13 mouse cellular contexts compared by ENCODE assay signal in genomic region chr13:21454133-21454532, GRCm38 (mm10). TPM values are rescaled to one million over a fixed set of nuclear protein-coding genes. Genes with fewer than 3 reads are reported as not detected.
DNase-seq lines count a peak whose midpoint lies in the region; ATAC-seq and TF ChIP-seq lines count a peak whose summit lies in the region.
"Had no signal": no experiment of that assay in that cellular context is flagged by ENCODE, and none has a peak within 500 bp of the region (broad histone marks: within the 10 kb centered on the region; RNA-seq: fewer than 3 reads in every experiment).

No protein-coding gene starts in this region.

- H3K36me3 ChIP-seq in heart, embryonic 15.5 days = peaks cover 6% of the 10 kb centered on the region; the same call in 1 of the 2 replicates
- peaks cover 12% of the 10 kb centered on the region for H3K36me3 ChIP-seq in midbrain, embryonic 10.5 days
- H3K36me3 ChIP-seq in midbrain, embryonic 16.5 days (ENCODE audit: control insufficient read depth, insufficient read depth, low read length) = no peaks in the 10 kb centered on the region
- H3K36me3 ChIP-seq in limb, embryonic 14.5 days (ENCODE audit: control insufficient read depth, insufficient read depth, low read length) = peaks cover 12% of the 10 kb centered on the region; the same call in 1 of the 2 replicates
- H3K36me3 ChIP-seq in stomach, postnatal 0 days (ENCODE audit: control insufficient read depth, insufficient read depth, low read length) = no peaks in the 10 kb centered on the region
- H3K36me3 ChIP-seq: neural tube, embryonic 12.5 days had no signal

- ATAC-seq in heart, embryonic 15.5 days (replicated peaks; ENCODE audit: insufficient number of reproducible peaks, insufficient read depth, low FRiP score, low read depth) = no peak
- ATAC-seq in midbrain, embryonic 16.5 days = no peak
- ATAC-seq in limb, embryonic 14.5 days (ENCODE audit: low FRiP score, low read depth) = no peak
- ATAC-seq in stomach, postnatal 0 days (ENCODE audit: low FRiP score, low TSS enrichment) = 0 out of 2 replicates have a peak, but pooled peaks have one; percentile 44
- ATAC-seq in megakaryocyte, adult 5-6 weeks (ENCODE audit: poor library complexity, severe bottlenecking) = no peak

- no peaks in the 10 kb centered on the region for H3K9me3 ChIP-seq in heart, embryonic 15.5 days (replicated peaks)
- no peaks in the 10 kb centered on the region for H3K9me3 ChIP-seq in midbrain, embryonic 10.5 days (replicated peaks)
- no peaks in the 10 kb centered on the region for H3K9me3 ChIP-seq in midbrain, embryonic 16.5 days (replicated peaks; ENCODE audit: control insufficient read depth, low read length, poor library complexity, severe bottlenecking)
- no peaks in the 10 kb centered on the region for H3K9me3 ChIP-seq in limb, embryonic 14.5 days (ENCODE audit: control insufficient read depth, low read length)
- no peaks in the 10 kb centered on the region for H3K9me3 ChIP-seq in stomach, postnatal 0 days (ENCODE audit: control insufficient read depth, low read length)
- H3K9me3 ChIP-seq: G1E; neural tube, embryonic 12.5 days had no signal

- H3K4me3 ChIP-seq in heart, embryonic 15.5 days = no peak overlapping the region
- peak overlapping the region; percentile 84; the same call in 1 of the 2 replicates for H3K4me3 ChIP-seq in midbrain, embryonic 10.5 days
- no peak overlapping the region for H3K4me3 ChIP-seq in midbrain, embryonic 16.5 days (ENCODE audit: low read depth, low read length)
- no peak overlapping the region for H3K4me3 ChIP-seq in limb, embryonic 14.5 days (replicated peaks; ENCODE audit: low read length)
- H3K4me3 ChIP-seq in stomach, postnatal 0 days (ENCODE audit: low read depth, low read length) = no peak overlapping the region

- no peak for TF ChIP-seq EP300 in stomach, postnatal 0 days (optimal IDR thresholded peaks at IDR 0.05)

- H3K27ac ChIP-seq in heart, embryonic 15.5 days = peak overlapping the region; percentile 86; the same call in 1 of the 2 replicates
- no peak overlapping the region for H3K27ac ChIP-seq in midbrain, embryonic 10.5 days (replicated peaks)
- H3K27ac ChIP-seq in midbrain, embryonic 16.5 days (ENCODE audit: low read length) = no peak overlapping the region
- no peak overlapping the region for H3K27ac ChIP-seq in limb, embryonic 14.5 days (replicated peaks; ENCODE audit: low read depth, low read length)
- H3K27ac ChIP-seq in stomach, postnatal 0 days (replicated peaks) = no peak overlapping the region
- H3K27ac ChIP-seq: neural tube, embryonic 12.5 days had no signal

- TF ChIP-seq POLR2A in limb, embryonic 14.5 days (IDR thresholded peaks at IDR 0.05; ENCODE audit: borderline replicate concordance, extremely low read depth, insufficient read depth, insufficient read length) = no peak

- 0 out of 2 replicates have a peak overlapping the region, but pooled peaks have one; percentile 64 for H3K4me2 ChIP-seq in heart, embryonic 15.5 days
- no peak overlapping the region; the same call in 1 of the 2 replicates for H3K4me2 ChIP-seq in midbrain, embryonic 16.5 days (ENCODE audit: low read length)
- H3K4me2 ChIP-seq in limb, embryonic 14.5 days (replicated peaks; ENCODE audit: low read depth, low read length, severe bottlenecking) = peak overlapping the region; percentile 77
- H3K4me2 ChIP-seq in stomach, postnatal 0 days (replicated peaks; ENCODE audit: low read depth) = no peak overlapping the region

- no peaks in the 10 kb centered on the region for H3K27me3 ChIP-seq in heart, embryonic 15.5 days
- peaks cover 62% of the 10 kb centered on the region for H3K27me3 ChIP-seq in midbrain, embryonic 10.5 days (ENCODE audit: low read depth, poor library complexity, severe bottlenecking)
- peaks cover 6% of the 10 kb centered on the region; the same call in 1 of the 2 replicates for H3K27me3 ChIP-seq in midbrain, embryonic 16.5 days (ENCODE audit: control insufficient read depth, insufficient read depth, low read depth, low read length)
- H3K27me3 ChIP-seq in limb, embryonic 14.5 days (ENCODE audit: control insufficient read depth, insufficient read depth, low read length) = no peaks in the 10 kb centered on the region; the same call in 1 of the 2 replicates
- H3K27me3 ChIP-seq in stomach, postnatal 0 days (ENCODE audit: control insufficient read depth, insufficient read depth, low read length) = no peaks in the 10 kb centered on the region
- H3K27me3 ChIP-seq: neural tube, embryonic 12.5 days had no signal

- peaks cover 10% of the 10 kb centered on the region; the same call in 1 of the 2 replicates for H3K4me1 ChIP-seq in heart, embryonic 15.5 days (replicated peaks)
- H3K4me1 ChIP-seq in midbrain, embryonic 10.5 days = peaks cover 14% of the 10 kb centered on the region
- peaks cover 15% of the 10 kb centered on the region for H3K4me1 ChIP-seq in midbrain, embryonic 16.5 days (ENCODE audit: control insufficient read depth, insufficient read depth, low read length)
- peaks cover 8% of the 10 kb centered on the region for H3K4me1 ChIP-seq in limb, embryonic 14.5 days (ENCODE audit: control insufficient read depth, insufficient read depth, low read length)
- no peaks in the 10 kb centered on the region; the same call in 1 of the 2 replicates for H3K4me1 ChIP-seq in stomach, postnatal 0 days (replicated peaks; ENCODE audit: control insufficient read depth, insufficient read depth)

- DNase-seq in heart, adult 18-20 months = no peak
- DNase-seq in midbrain, embryonic 10.5 days (ENCODE audit: low spot score) = no peak
- no peak for DNase-seq in limb, embryonic 14.5 days (ENCODE audit: low spot score)
- no peak for DNase-seq in stomach, postnatal 0 days (ENCODE audit: low spot score)
- no peak for DNase-seq in frontal cortex, postnatal 25 days (ENCODE audit: low spot score in 2 of 2)

- no peak overlapping the region for H3K9ac ChIP-seq in heart, embryonic 15.5 days
- no peak overlapping the region for H3K9ac ChIP-seq in midbrain, embryonic 16.5 days (ENCODE audit: low read depth, low read length)
- H3K9ac ChIP-seq in limb, embryonic 14.5 days (ENCODE audit: low read depth, low read length, severe bottlenecking) = no peak overlapping the region
- no peak overlapping the region for H3K9ac ChIP-seq in stomach, postnatal 0 days (ENCODE audit: low read length)

- no peak for TF ChIP-seq CTCF in stomach, postnatal 0 days (IDR thresholded peaks at IDR 0.05; ENCODE audit: low read depth)

- WGBS in heart, embryonic 15.5 days = 44% methylated on average over 3 of the region's 3 CpGs
- 83% methylated on average over 3 of the region's 3 CpGs for WGBS in midbrain, embryonic 10.5 days
- WGBS in midbrain, embryonic 16.5 days = 87% methylated on average over 3 of the region's 3 CpGs
- 97% methylated on average over 3 of the region's 3 CpGs for WGBS in limb, embryonic 14.5 days
- 43% methylated on average over 3 of the region's 3 CpGs for WGBS in stomach, postnatal 0 days

RNA-seq across cellular contexts. Expression of gene Zscan26, which starts 0.6 kb away (rescaled TPM):
- 26.6 and 27.0 TPM in 2 replicates for polyA plus RNA-seq in heart, embryonic 15.5 days (2015; fragmentation: Nextera tagmentation; extraction: Ambion mirVana)
- 10 to 100 TPM; 22.2 to 25.9 TPM for total RNA-seq in heart, adult 18-20 months (2021)
- 24.2 and 25.6 TPM in 2 replicates for polyA plus RNA-seq in midbrain, embryonic 10.5 days (2016; fragmentation: Nextera tagmentation; extraction: Ambion mirVana)
- polyA plus RNA-seq in midbrain, embryonic 16.5 days (2015; fragmentation: Nextera tagmentation; extraction: Ambion mirVana) = 21.5 and 23.4 TPM in 2 replicates
- polyA plus RNA-seq in limb, embryonic 14.5 days (2012; rRNA removed) = 44.6 and 52.4 TPM in 2 replicates
- polyA plus RNA-seq in limb, embryonic 14.5 days (2014; fragmentation: Nextera tagmentation; extraction: Ambion mirVana) = 17.7 and 20.5 TPM in 2 replicates
- polyA plus RNA-seq in stomach, postnatal 0 days (2015; fragmentation: Nextera tagmentation; extraction: Ambion mirVana) = 16.5 and 17.3 TPM in 2 replicates
- 24.2 and 25.3 TPM in 2 replicates for total RNA-seq in megakaryocyte, adult 5-6 weeks (2015)
- total RNA-seq in megakaryocyte, adult 5-6 weeks (2017) = 26.9 and 27.2 TPM in 2 replicates

RNA-seq across cellular contexts. Expression of gene Pgbd1, which starts 13.3 kb away (rescaled TPM):
- polyA plus RNA-seq in heart, embryonic 15.5 days (2015; fragmentation: Nextera tagmentation; extraction: Ambion mirVana) = 2.9 and 3.3 TPM in 2 replicates
- under 1 TPM; 0.35 to 0.54 TPM for total RNA-seq in heart, adult 18-20 months (2021)
- 5.1 TPM in 2 replicates for polyA plus RNA-seq in midbrain, embryonic 10.5 days (2016; fragmentation: Nextera tagmentation; extraction: Ambion mirVana)
- 4.6 and 4.8 TPM in 2 replicates for polyA plus RNA-seq in midbrain, embryonic 16.5 days (2015; fragmentation: Nextera tagmentation; extraction: Ambion mirVana)
- 2.1 and 3.1 TPM in 2 replicates for polyA plus RNA-seq in limb, embryonic 14.5 days (2012; rRNA removed)
- polyA plus RNA-seq in limb, embryonic 14.5 days (2014; fragmentation: Nextera tagmentation; extraction: Ambion mirVana) = 2.4 and 3.1 TPM in 2 replicates
- 0.75 and 0.90 TPM in 2 replicates for polyA plus RNA-seq in stomach, postnatal 0 days (2015; fragmentation: Nextera tagmentation; extraction: Ambion mirVana)
- 0.30 TPM in 1 of 2 replicates, not detected in the other for total RNA-seq in megakaryocyte, adult 5-6 weeks (2015)
- 0.33 TPM in 1 of 2 replicates, not detected in the other for total RNA-seq in megakaryocyte, adult 5-6 weeks (2017)

RNA-seq across cellular contexts. Expression of gene Nkapl, which starts 14.2 kb away (rescaled TPM):
- polyA plus RNA-seq in heart, embryonic 15.5 days (2015; fragmentation: Nextera tagmentation; extraction: Ambion mirVana) = 1.4 and 1.5 TPM in 2 replicates
- under 1 TPM; 0.44 to 0.52 TPM for total RNA-seq in heart, adult 18-20 months (2021)
- 1.7 and 2.3 TPM in 2 replicates for polyA plus RNA-seq in midbrain, embryonic 10.5 days (2016; fragmentation: Nextera tagmentation; extraction: Ambion mirVana)
- polyA plus RNA-seq in midbrain, embryonic 16.5 days (2015; fragmentation: Nextera tagmentation; extraction: Ambion mirVana) = 3.8 and 4.5 TPM in 2 replicates
- 0.55 and 0.69 TPM in 2 replicates for polyA plus RNA-seq in limb, embryonic 14.5 days (2012; rRNA removed)
- polyA plus RNA-seq in limb, embryonic 14.5 days (2014; fragmentation: Nextera tagmentation; extraction: Ambion mirVana) = 2.4 and 2.6 TPM in 2 replicates
- 2.4 and 2.7 TPM in 2 replicates for polyA plus RNA-seq in stomach, postnatal 0 days (2015; fragmentation: Nextera tagmentation; extraction: Ambion mirVana)
- 0.16 and 1.1 TPM in 2 replicates for total RNA-seq in megakaryocyte, adult 5-6 weeks (2015)
- total RNA-seq in megakaryocyte, adult 5-6 weeks (2017) = 1.2 and 1.3 TPM in 2 replicates

RNA-seq across cellular contexts. Expression of gene Zkscan4, which starts 24.6 kb away (rescaled TPM):
- polyA plus RNA-seq in heart, embryonic 15.5 days (2015; fragmentation: Nextera tagmentation; extraction: Ambion mirVana) = 1.4 and 2.2 TPM in 2 replicates
- total RNA-seq in heart, adult 18-20 months (2021) = 1 to 10 TPM in 1 of 2 experiments, under 1 TPM in 1; 0.79 to 1.3 TPM
- 5.0 and 5.3 TPM in 2 replicates for polyA plus RNA-seq in midbrain, embryonic 10.5 days (2016; fragmentation: Nextera tagmentation; extraction: Ambion mirVana)
- 12.0 and 13.2 TPM in 2 replicates for polyA plus RNA-seq in midbrain, embryonic 16.5 days (2015; fragmentation: Nextera tagmentation; extraction: Ambion mirVana)
- polyA plus RNA-seq in limb, embryonic 14.5 days (2012; rRNA removed) = 1.8 and 2.2 TPM in 2 replicates
- polyA plus RNA-seq in limb, embryonic 14.5 days (2014; fragmentation: Nextera tagmentation; extraction: Ambion mirVana) = 2.9 and 3.8 TPM in 2 replicates
- polyA plus RNA-seq in stomach, postnatal 0 days (2015; fragmentation: Nextera tagmentation; extraction: Ambion mirVana) = 1.7 and 2.4 TPM in 2 replicates
- total RNA-seq in megakaryocyte, adult 5-6 weeks (2015) = 0.09 and 0.16 TPM in 2 replicates
- total RNA-seq in megakaryocyte, adult 5-6 weeks (2017) = 0.44 TPM in 1 of 2 replicates, not detected in the other
- polyA plus RNA-seq: G1E had no signal

RNA-seq across cellular contexts. Expression of gene Gm10065, which starts 25.1 kb away (rescaled TPM):
- polyA plus RNA-seq in heart, embryonic 15.5 days (2015; fragmentation: Nextera tagmentation; extraction: Ambion mirVana) = not detected in 2 replicates
- total RNA-seq in heart, adult 18-20 months (2021) = not detected
- polyA plus RNA-seq in midbrain, embryonic 10.5 days (2016; fragmentation: Nextera tagmentation; extraction: Ambion mirVana) = not detected in 2 replicates
- polyA plus RNA-seq in midbrain, embryonic 16.5 days (2015; fragmentation: Nextera tagmentation; extraction: Ambion mirVana) = not detected in 2 replicates
- polyA plus RNA-seq in limb, embryonic 14.5 days (2012; rRNA removed) = not detected in 2 replicates
- polyA plus RNA-seq in limb, embryonic 14.5 days (2014; fragmentation: Nextera tagmentation; extraction: Ambion mirVana) = not detected in 2 replicates
- polyA plus RNA-seq in stomach, postnatal 0 days (2015; fragmentation: Nextera tagmentation; extraction: Ambion mirVana) = not detected in 2 replicates
- not detected in 2 replicates for total RNA-seq in megakaryocyte, adult 5-6 weeks (2015)
- not detected in 2 replicates for total RNA-seq in megakaryocyte, adult 5-6 weeks (2017)
- total RNA-seq: adrenal gland, adult 2 months; gastrocnemius, postnatal 4 days; layer of hippocampus, postnatal 14 days had no signal
- polyA plus RNA-seq: G1E; neural tube, embryonic 12.5 days had no signal

Comparison
In these comparisons a context has a peak if more than half of its experiments do, and no peak if none do; other contexts are left out.
1. H3K4me2 ChIP-seq: peak in heart, embryonic 15.5 days (single experiment) and limb, embryonic 14.5 days (single experiment); none in midbrain, embryonic 16.5 days (single experiment) and stomach, postnatal 0 days (single experiment).